Mouse (Mus musculus) lung, postnatal 0 days (tissue): ENCODE results near the gene Nmnat2.

Experiments used
- CTCF ChIP-seq: IDR thresholded peaks from 2 replicates; pipeline ENCODE4 v1.5.1; 2016; ENCODE audit warnings: antibody characterized with exemption, mild to moderate bottlenecking
- EP300 ChIP-seq: IDR thresholded peaks from 2 replicates; pipeline ENCODE4 v1.6.1; 2016; ENCODE audit warnings: antibody characterized with exemption, mild to moderate bottlenecking, control low read depth

GRCm38 (mm10) chr1:153053619-153054018 lies 98.8 kb downstream of the Nmnat2 start:
- TF ChIP-seq CTCF = no peak
- no peak for TF ChIP-seq EP300
